Mouse (Mus musculus): ENCODE results near the gene Olfr1451. TPM values are rescaled to one million over a fixed set of nuclear protein-coding genes. Genes with fewer than 3 reads are reported as not detected.

Gene Olfr1451
- not detected for polyA plus RNA-seq (2017; shearing (Covaris generic))

DNA sequence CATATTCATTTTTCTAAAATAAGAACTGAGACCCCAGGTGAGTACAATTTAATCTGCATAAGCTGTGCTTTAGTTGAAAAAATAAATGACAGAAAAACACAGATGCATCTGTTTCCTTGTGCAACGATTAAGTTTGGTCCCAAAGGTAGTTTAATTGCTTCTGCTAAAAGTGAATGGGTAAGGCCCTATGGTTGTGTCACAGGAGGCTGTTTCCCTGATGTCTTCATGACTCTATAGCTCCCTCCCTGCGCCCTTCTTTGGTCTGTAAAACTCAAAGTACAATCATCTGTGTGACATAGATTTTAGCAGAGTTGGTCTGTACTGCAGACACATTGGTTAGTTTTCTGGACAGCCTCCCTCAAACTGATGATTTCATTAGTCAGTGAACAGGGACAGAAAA, at the start of gene Olfr1451:
TSS of gene Olfr1451 (plus strand) at position 301 of the 400 bp plus-strand sequence.

DNA sequence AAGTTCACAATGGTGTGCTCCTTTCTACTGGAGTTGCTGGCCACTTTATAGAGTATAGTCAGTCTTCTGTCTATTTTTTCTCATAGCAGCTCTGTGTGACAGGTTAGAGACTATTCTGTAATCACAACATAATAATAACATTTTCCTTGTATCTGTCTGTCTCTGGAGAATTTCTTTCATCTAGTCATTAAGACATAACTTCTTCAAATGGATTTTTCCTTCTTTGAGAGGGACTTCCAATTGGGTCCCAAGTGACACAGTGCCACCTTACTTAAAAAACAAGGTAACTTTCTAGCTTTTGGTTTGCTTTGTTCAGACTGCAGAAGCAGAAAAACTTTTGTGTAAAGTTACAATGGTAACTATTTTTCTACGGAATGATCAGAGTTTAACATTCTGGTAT, 44.9 kb upstream of the Olfr1451 start, which contains the start of gene Olfr1450:
TSS of gene Olfr1450 (plus strand) at position 301 of the 400 bp plus-strand sequence.

DNA sequence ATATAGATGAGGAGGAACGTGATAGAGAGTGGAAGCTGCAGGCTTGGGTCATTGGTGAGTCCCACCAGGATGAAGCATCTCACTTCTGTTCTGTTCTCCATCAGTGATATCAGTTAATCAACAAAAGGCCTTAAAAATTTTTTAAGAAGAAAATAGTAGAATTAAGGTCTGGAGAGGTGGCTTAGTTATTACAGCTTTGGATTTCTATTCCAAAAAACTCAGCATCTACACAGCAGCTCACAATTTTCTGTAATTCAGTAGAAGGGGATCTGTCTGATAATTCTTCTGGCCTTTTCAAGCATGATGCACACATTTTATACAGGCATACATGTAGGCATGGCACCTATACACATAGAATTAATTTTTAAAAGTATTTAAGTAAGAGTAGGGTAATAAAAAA, 33.4 kb downstream of the Olfr1451 start, which contains the start of gene Olfr1453:
TSS of gene Olfr1453 (minus strand) at position 101 of the 400 bp plus-strand sequence.

Other genes with a start within 250 kb of the Olfr1451 start
- 1.1 TPM for gene Cntf, start 229.4 kb upstream of the Olfr1451 start, polyA plus RNA-seq (2017; shearing (Covaris generic))
- 8.7 TPM for gene Zfp91, start 198.9 kb upstream of the Olfr1451 start, polyA plus RNA-seq (2017; shearing (Covaris generic))
- gene Lpxn, start 198.8 kb upstream of the Olfr1451 start, polyA plus RNA-seq (2017; shearing (Covaris generic)) = 291 TPM
- gene Gm5244, start 148.3 kb upstream of the Olfr1451 start, polyA plus RNA-seq (2017; shearing (Covaris generic)) = not detected
- gene Olfr1444, start 137.7 kb upstream of the Olfr1451 start, polyA plus RNA-seq (2017; shearing (Covaris generic)) = 0.68 TPM
- not detected for gene Olfr1445, start 111.2 kb upstream of the Olfr1451 start, polyA plus RNA-seq (2017; shearing (Covaris generic))
- not detected for gene Olfr1446, start 101.5 kb upstream of the Olfr1451 start, polyA plus RNA-seq (2017; shearing (Covaris generic))
- not detected for gene Olfr1447, start 91.3 kb upstream of the Olfr1451 start, polyA plus RNA-seq (2017; shearing (Covaris generic))
- gene Olfr1448, start 70.6 kb upstream of the Olfr1451 start, polyA plus RNA-seq (2017; shearing (Covaris generic)) = not detected
- not detected for gene Olfr1449, start 64.2 kb upstream of the Olfr1451 start, polyA plus RNA-seq (2017; shearing (Covaris generic))
- not detected for gene Olfr1450, start 44.8 kb upstream of the Olfr1451 start, polyA plus RNA-seq (2017; shearing (Covaris generic))
- 0.32 TPM for gene Olfr1453, start 33.3 kb downstream of the Olfr1451 start, polyA plus RNA-seq (2017; shearing (Covaris generic))
- not detected for gene Olfr1454, start 65.6 kb downstream of the Olfr1451 start, polyA plus RNA-seq (2017; shearing (Covaris generic))
- gene Olfr1457, start 102.9 kb downstream of the Olfr1451 start, polyA plus RNA-seq (2017; shearing (Covaris generic)) = not detected
- not detected for gene Olfr1458, start 111.8 kb downstream of the Olfr1451 start, polyA plus RNA-seq (2017; shearing (Covaris generic))
- not detected for gene Olfr1459, start 154.5 kb downstream of the Olfr1451 start, polyA plus RNA-seq (2017; shearing (Covaris generic))
- not detected for gene Olfr1461, start 168.0 kb downstream of the Olfr1451 start, polyA plus RNA-seq (2017; shearing (Covaris generic))
- gene Olfr1462, start 190.7 kb downstream of the Olfr1451 start, polyA plus RNA-seq (2017; shearing (Covaris generic)) = not detected
- not detected for gene Olfr1463, start 236.3 kb downstream of the Olfr1451 start, polyA plus RNA-seq (2017; shearing (Covaris generic))

Data from inflammation-experienced regulatory T-cells, adult 16 weeks (primary cell).